Mouse (Mus musculus): Measurements from ENCODE around the gene Mylk. TPM values are rescaled to one million over a fixed set of nuclear protein-coding genes. Genes with fewer than 3 reads are reported as not detected.

Gene Mylk
- polyA plus RNA-seq, 1 experiment from 2014 or later: 4.3 TPM

- Histone ChIP-seq H3K4me2 (replicated peaks) (no peak overlapping the region), H3K36me3 (no peaks in the 10 kb centered on the region), H3K9me3 (no peaks in the 10 kb centered on the region), H3K4me3 (no peak overlapping the region), H3K9ac (replicated peaks) (no peak overlapping the region), H3K4me1 (no peaks in the 10 kb centered on the region), H3K27me3 (no peaks in the 10 kb centered on the region), H3K27ac (replicated peaks) (no peak overlapping the region)
- ATAC-seq (replicated peaks): no peak
- WGBS: 37% methylated on average over 11 of the region's 11 CpGs
Observed at GRCm38 (mm10) chr16:34984203-34985030, 239.4 kb downstream of the Mylk start.

DNA sequence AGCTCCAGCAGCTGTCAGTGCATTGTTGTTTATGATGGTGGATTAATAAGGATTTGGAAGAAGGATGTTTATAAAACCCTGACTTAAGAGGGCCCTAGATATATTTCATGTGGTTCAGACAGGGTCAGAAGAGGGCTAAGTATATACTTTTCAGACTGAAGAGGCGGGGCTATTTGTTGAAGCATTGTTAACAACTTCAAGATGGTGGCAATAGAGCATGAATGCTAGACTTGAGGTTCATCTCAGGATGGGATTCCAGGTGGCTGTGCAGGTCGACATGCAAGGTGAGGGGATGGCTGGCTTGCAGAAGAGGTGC is 240.0 kb downstream of the Mylk start:
- no peak for ATAC-seq (replicated peaks)
- Histone ChIP-seq H3K36me3 (no peaks in the 10 kb centered on the region), H3K9ac (replicated peaks) (no peak overlapping the region), H3K4me1 (no peaks in the 10 kb centered on the region), H3K27ac (replicated peaks) (no peak overlapping the region), H3K9me3 (no peaks in the 10 kb centered on the region), H3K4me3 (no peak overlapping the region), H3K27me3 (no peaks in the 10 kb centered on the region), H3K4me2 (replicated peaks) (no peak overlapping the region)
- WGBS: 95% methylated on average over 2 of the region's 2 CpGs

DNA sequence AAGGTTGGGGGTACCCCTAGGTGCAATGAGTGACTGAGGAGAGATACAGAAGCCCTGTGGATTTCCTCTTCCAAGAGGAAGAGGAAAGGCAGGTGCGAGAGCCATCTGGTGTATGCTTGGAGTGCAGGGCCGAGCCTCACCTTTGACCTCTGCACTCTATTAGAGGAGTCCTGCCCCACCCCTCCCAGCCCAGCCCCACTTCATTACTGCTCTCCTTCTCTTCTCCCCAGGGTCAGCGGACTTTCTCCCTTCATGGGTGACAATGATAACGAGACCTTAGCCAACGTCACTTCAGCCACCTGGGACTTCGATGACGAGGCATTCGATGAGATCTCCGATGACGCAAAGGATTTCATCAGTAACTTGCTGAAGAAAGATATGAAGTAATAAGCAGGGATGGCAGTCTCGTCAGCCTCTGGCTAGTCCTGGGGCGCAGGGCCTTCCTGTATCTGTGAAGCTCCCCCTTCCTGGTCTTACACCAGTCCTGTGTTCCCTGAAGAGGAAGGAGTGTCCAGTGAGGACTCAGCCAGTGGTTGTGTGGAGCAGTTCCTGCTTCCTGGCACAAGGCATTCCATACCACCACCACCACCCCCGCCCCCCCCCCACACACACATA is 241.3 kb downstream of the Mylk start:
- Histone ChIP-seq H3K27me3 (no peaks in the 10 kb centered on the region), H3K27ac (replicated peaks) (no peak overlapping the region), H3K9ac (replicated peaks) (no peak overlapping the region), H3K36me3 (no peaks in the 10 kb centered on the region), H3K4me2 (replicated peaks) (no peak overlapping the region), H3K4me1 (no peaks in the 10 kb centered on the region), H3K9me3 (no peaks in the 10 kb centered on the region), H3K4me3 (no peak overlapping the region)
- no peak for ATAC-seq (replicated peaks)
- WGBS: 90% methylated on average over 13 of the region's 13 CpGs

DNA sequence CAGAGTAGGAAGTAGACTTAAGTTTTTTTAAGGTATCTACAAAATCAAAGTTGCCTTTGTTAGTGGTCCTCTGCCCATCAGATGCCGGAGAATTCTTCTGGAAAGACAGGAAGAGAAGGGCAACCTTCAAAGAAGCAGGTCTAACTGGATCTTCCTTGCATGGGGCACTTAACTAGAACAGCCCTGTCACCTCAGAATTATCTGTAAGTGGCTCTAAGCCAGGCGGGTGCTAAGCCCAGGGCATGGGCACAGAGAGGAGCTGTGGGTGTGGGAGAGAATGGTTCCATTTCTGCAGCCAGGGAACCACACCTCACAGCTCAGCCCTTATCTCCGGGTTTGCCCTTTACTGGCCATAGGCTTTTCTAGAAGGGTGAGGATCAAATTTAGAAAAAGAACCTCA is 246.4 kb downstream of the Mylk start:
- no peak overlapping the region for H3K27ac ChIP-seq (replicated peaks)
- H3K4me2 ChIP-seq (replicated peaks): no peak overlapping the region
- H3K4me1 ChIP-seq: 0 out of 2 replicates have a peak, but pooled peaks cover 7% of the 10 kb centered on the region
- H3K36me3 ChIP-seq: no peaks in the 10 kb centered on the region
- H3K9ac ChIP-seq (replicated peaks): no peak overlapping the region
- WGBS: 92% methylated on average over 3 of the region's 3 CpGs
- H3K9me3 ChIP-seq: no peaks in the 10 kb centered on the region
- H3K27me3 ChIP-seq: no peaks in the 10 kb centered on the region
- no peak for ATAC-seq (replicated peaks)
- no peak overlapping the region for H3K4me3 ChIP-seq

DNA sequence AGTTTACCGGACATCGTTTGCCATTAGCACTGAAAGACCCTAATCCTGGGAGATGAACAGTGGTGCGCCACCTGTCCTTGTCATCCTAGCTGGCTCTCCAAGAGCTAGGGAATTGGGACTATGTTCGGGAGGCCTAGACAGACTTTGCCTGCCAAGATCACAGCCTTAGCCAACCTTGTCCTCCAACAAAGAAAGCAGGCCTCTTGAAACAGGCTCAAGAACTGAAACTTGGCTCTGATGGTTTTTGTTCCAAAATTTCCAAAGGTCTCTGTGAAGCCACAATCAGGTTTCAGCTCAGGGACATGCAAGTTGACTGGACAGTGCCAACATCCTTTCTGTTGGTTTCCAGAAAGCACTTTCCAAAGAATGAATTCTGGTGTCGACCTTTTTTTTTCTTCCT is 247.8 kb downstream of the Mylk start:
- no peak for ATAC-seq (replicated peaks)

GRCm38 (mm10) chr16:34993694-34994330 is 248.8 kb downstream of the Mylk start:
- no peak overlapping the region for H3K27ac ChIP-seq (replicated peaks)
- no peaks in the 10 kb centered on the region for H3K9me3 ChIP-seq
- H3K4me3 ChIP-seq: no peak overlapping the region
- no peak overlapping the region for H3K9ac ChIP-seq (replicated peaks)
- no peaks in the 10 kb centered on the region for H3K36me3 ChIP-seq
- 90% methylated on average over 10 of the region's 10 CpGs for WGBS
- no peaks in the 10 kb centered on the region for H3K27me3 ChIP-seq
- H3K4me2 ChIP-seq (replicated peaks): no peak overlapping the region
- no peak for ATAC-seq (replicated peaks)
- peaks cover 9% of the 10 kb centered on the region; the same call in 1 of the 2 replicates for H3K4me1 ChIP-seq

More for the DNA sequence above, 247.8 kb downstream of the Mylk start:
- WGBS: 88% methylated on average over 5 of the region's 5 CpGs
- Histone ChIP-seq H3K27ac (replicated peaks) (no peak overlapping the region), H3K4me3 (no peak overlapping the region), H3K36me3 (no peaks in the 10 kb centered on the region), H3K4me2 (replicated peaks) (no peak overlapping the region), H3K27me3 (no peaks in the 10 kb centered on the region), H3K9me3 (no peaks in the 10 kb centered on the region), H3K9ac (replicated peaks) (no peak overlapping the region), H3K4me1 (peaks cover 7% of the 10 kb centered on the region; the same call in 1 of the 2 replicates)

DNA sequence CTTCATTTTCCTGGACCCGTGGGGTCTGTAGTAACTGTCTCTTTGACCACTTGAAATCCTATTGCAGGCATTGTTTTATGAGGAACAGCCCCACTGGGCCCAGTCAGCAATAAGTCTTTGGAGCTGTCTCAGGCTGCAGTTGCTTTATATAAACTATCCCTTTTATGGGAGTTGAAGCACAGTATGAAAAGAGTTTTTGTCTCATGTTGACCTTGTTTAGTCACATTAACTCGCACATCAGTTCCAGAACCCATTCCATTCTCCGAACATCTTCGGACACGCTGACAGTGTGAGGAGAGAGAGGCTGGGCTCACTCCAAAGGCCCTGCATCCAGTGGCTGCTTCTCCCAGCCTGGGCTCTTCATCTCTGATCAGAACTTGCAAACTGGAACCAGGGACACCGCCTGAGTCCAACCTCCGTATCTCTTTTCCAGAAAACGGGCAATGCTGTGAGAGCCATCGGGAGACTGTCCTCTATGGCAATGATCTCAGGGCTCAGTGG is 249.7 kb downstream of the Mylk start:
- H3K9ac ChIP-seq (replicated peaks): no peak overlapping the region
- 66% methylated on average over 9 of the region's 9 CpGs for WGBS

DNA sequence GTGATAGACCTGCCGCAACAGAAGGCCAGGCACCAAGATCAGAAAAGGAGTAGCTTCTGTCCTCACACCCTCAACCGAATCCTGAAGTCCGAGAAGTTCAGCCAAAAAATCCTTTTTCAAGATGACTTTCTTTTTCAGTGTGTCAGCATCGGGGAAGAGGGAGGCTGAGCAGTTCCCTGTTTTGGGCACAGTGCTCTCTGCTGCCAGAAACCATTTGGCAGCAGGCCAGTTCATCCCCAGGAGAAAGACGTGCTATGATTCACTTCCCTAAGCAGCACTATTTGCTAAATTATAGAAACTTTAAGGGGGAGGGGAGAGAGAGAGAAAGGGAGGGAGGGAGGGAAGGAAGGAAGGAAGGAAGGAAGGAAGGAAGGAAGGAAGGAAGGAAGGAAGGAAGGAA is 251.1 kb downstream of the Mylk start:
- ATAC-seq (replicated peaks): no peak
- Histone ChIP-seq H3K9ac (replicated peaks) (no peak overlapping the region), H3K27me3 (no peaks in the 10 kb centered on the region), H3K27ac (replicated peaks) (no peak overlapping the region), H3K4me3 (no peak overlapping the region), H3K4me1 (peaks cover 28% of the 10 kb centered on the region), H3K4me2 (replicated peaks) (no peak overlapping the region), H3K36me3 (no peaks in the 10 kb centered on the region), H3K9me3 (no peaks in the 10 kb centered on the region)
- WGBS: 32% methylated on average over 5 of the region's 5 CpGs

More for the DNA sequence above, 249.7 kb downstream of the Mylk start:
- H3K36me3 ChIP-seq: no peaks in the 10 kb centered on the region
- H3K9me3 ChIP-seq: no peaks in the 10 kb centered on the region
- no peaks in the 10 kb centered on the region for H3K27me3 ChIP-seq
- ATAC-seq (replicated peaks): no peak
- no peak overlapping the region for H3K4me3 ChIP-seq
- H3K27ac ChIP-seq (replicated peaks): no peak overlapping the region
- H3K4me1 ChIP-seq: peaks cover 14% of the 10 kb centered on the region
- no peak overlapping the region for H3K4me2 ChIP-seq (replicated peaks)

DNA sequence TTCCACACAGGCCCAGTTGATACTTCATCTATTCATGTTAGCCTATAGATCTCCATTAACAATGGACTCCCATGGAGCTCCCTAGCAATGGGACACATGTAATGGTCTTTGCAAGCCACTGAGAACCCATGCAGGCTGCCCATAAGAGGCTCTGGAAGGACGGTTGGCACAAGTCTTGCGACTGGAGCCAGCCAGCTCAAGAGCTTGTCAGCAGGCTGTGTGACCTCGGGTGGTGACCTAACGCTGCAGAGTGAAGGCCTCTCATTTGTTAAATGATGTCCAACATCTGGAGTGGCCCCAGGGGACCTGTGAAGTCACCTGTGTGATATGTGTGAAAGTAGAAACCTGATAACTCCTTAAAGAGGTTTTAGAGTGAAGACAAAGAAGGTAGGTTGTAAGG is 252.0 kb downstream of the Mylk start:
- Histone ChIP-seq H3K9ac (replicated peaks) (no peak overlapping the region), H3K4me1 (peaks cover 37% of the 10 kb centered on the region), H3K27me3 (no peaks in the 10 kb centered on the region), H3K27ac (replicated peaks) (no peak overlapping the region), H3K4me2 (replicated peaks) (no peak overlapping the region), H3K4me3 (no peak overlapping the region), H3K36me3 (no peaks in the 10 kb centered on the region), H3K9me3 (no peaks in the 10 kb centered on the region)
- WGBS: 76% methylated on average over 4 of the region's 4 CpGs
- no peak for ATAC-seq (replicated peaks)

- 75% methylated on average over 10 of the region's 10 CpGs for WGBS
- no peak overlapping the region for H3K4me3 ChIP-seq
- peaks cover 39% of the 10 kb centered on the region for H3K4me1 ChIP-seq
- H3K4me2 ChIP-seq (replicated peaks): no peak overlapping the region
- no peak overlapping the region for H3K9ac ChIP-seq (replicated peaks)
- no peaks in the 10 kb centered on the region for H3K27me3 ChIP-seq
- no peaks in the 10 kb centered on the region for H3K9me3 ChIP-seq
- no peak overlapping the region for H3K27ac ChIP-seq (replicated peaks)
- ATAC-seq (replicated peaks): no peak
- H3K36me3 ChIP-seq: no peaks in the 10 kb centered on the region
Observed at GRCm38 (mm10) chr16:34997576-34997975, 252.6 kb downstream of the Mylk start.

DNA sequence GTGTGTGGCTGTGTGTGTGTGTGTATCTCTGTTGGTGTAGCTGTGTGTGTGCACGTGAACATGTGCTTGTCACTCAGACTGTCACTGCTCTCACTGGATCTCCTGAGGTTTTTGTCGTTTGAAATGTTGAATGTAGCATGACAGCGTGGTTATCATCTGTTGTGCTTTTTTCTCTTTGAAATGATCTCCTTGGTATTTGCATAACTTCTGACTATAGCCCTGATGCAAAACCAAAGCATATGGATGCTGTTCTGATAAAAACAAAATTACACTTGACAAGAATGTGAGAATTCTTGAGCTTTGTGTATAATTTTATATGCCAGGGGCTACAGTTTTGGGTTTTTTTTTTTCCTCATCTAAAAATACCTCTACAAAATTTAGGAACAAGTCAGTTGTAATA is 254.0 kb downstream of the Mylk start:
- H3K4me2 ChIP-seq (replicated peaks): no peak overlapping the region
- no peaks in the 10 kb centered on the region for H3K36me3 ChIP-seq
- H3K9me3 ChIP-seq: no peaks in the 10 kb centered on the region
- 61% methylated on average over 3 of the region's 3 CpGs for WGBS
- H3K27ac ChIP-seq (replicated peaks): 0 out of 2 replicates have a peak overlapping the region, but pooled peaks have one; percentile 43
- no peak overlapping the region for H3K9ac ChIP-seq (replicated peaks)
- peaks cover 39% of the 10 kb centered on the region for H3K4me1 ChIP-seq
- no peak overlapping the region for H3K4me3 ChIP-seq
- ATAC-seq (replicated peaks): peak; percentile 26
- H3K27me3 ChIP-seq: no peaks in the 10 kb centered on the region

GRCm38 (mm10) chr16:34999986-35000385 is 255.0 kb downstream of the Mylk start:
- no peak overlapping the region for H3K9ac ChIP-seq (replicated peaks)
- no peaks in the 10 kb centered on the region for H3K9me3 ChIP-seq
- peak overlapping the region; percentile 8; the same call in 1 of the 2 replicates for H3K4me3 ChIP-seq
- H3K36me3 ChIP-seq: no peaks in the 10 kb centered on the region
- peak overlapping the region; percentile 41 for H3K4me2 ChIP-seq (replicated peaks)
- peaks cover 39% of the 10 kb centered on the region for H3K4me1 ChIP-seq
- peak; percentile 46; the same call in 1 of the 2 replicates for ATAC-seq (replicated peaks)
- peak overlapping the region; percentile 77 for H3K27ac ChIP-seq (replicated peaks)
- H3K27me3 ChIP-seq: no peaks in the 10 kb centered on the region
- 37% methylated on average over 11 of the region's 11 CpGs for WGBS
